Mouse (Mus musculus) liver, adult 2 months (tissue): ENCODE results near the gene Sars2.

Experiments
- CTCF ChIP-seq: fragments of 200-500 bp; IDR thresholded peaks from 2 replicates; pipeline ENCODE4 v1.5.1; 2011; ENCODE audit warnings: low read depth, low read length, control low read depth
- POLR2A ChIP-seq: fragments of 200-500 bp; IDR thresholded peaks from 2 replicates; pipeline ENCODE4 v1.6.1; 2011; ENCODE audit warnings: low read length, control low read depth; ENCODE audit not compliant: insufficient read depth; ENCODE audit errors: extremely low read depth

GRCm38 (mm10) chr7:28773163-28773562, 31.4 kb downstream of the Sars2 start:
- no peak for TF ChIP-seq CTCF
- no peak for TF ChIP-seq POLR2A
